Mouse (Mus musculus) lung, embryonic 14.5 days (tissue): ENCODE results near the gene Tmub2. TPM values are rescaled to one million over a fixed set of nuclear protein-coding genes. Genes with fewer than 3 reads are reported as not detected.
"Not testable (repeated sequence)": the region's sequence is repeated elsewhere in the genome, so short reads cannot be mapped to it uniquely, and the experiment has no call there.

ENCODE experiments used
- ATAC-seq: fragments of 200-750 bp; cut with Nextera tagmentation; 2 replicates; pipeline ENCODE4 v1.8.0; 2017; ENCODE audit warnings: mild to moderate bottlenecking, moderate TSS enrichment, moderate library complexity; ENCODE audit not compliant: insufficient read depth
- DNase-seq: peaks from one replicate; pipeline ENCODE4 v3.0.0-alpha.2; 2015
- H3K27ac ChIP-seq: fragments of 300-500 bp; sonication (generic); 2 replicates; pipeline ENCODE4 v1.5.1; 2014; ENCODE audit warnings: low read depth, mild to moderate bottlenecking, moderate library complexity
- H3K27me3 ChIP-seq: fragments of 300-500 bp; sonication (generic); 2 replicates; pipeline ENCODE4 v1.6.1; 2014; ENCODE audit warnings: low read length, control low read depth; ENCODE audit not compliant: insufficient read depth
- H3K36me3 ChIP-seq: fragments of 300-500 bp; sonication (generic); 2 replicates; pipeline ENCODE4 v1.6.1; 2014; ENCODE audit warnings: control low read depth; ENCODE audit not compliant: insufficient read depth
- H3K4me1 ChIP-seq: fragments of 300-500 bp; sonication (generic); 2 replicates; pipeline ENCODE4 v1.6.1; 2014; ENCODE audit warnings: antibody characterized with exemption, control low read depth; ENCODE audit not compliant: insufficient read depth
- H3K4me2 ChIP-seq: fragments of 300-500 bp; sonication (generic); 2 replicates; pipeline ENCODE4 v1.6.1; 2014; ENCODE audit warnings: mild to moderate bottlenecking
- H3K4me3 ChIP-seq: fragments of 300-500 bp; sonication (generic); 2 replicates; pipeline ENCODE4 v1.5.1; 2014; ENCODE audit warnings: low read depth, low read length
- H3K9ac ChIP-seq: fragments of 300-500 bp; sonication (generic); 2 replicates; pipeline ENCODE4 v1.6.1; 2014
- H3K9me3 ChIP-seq: fragments of 300-500 bp; sonication (generic); 2 replicates; pipeline ENCODE4 v1.6.1; 2016; ENCODE audit warnings: low read depth, low read length, control low read depth
- CTCF ChIP-seq: IDR thresholded peaks from 2 replicates; pipeline ENCODE4 v1.5.1; 2016; ENCODE audit warnings: antibody characterized with exemption, low read depth
- WGBS: fragments of 180-500 bp; shearing (Covaris S2); extraction: QIAGEN DNeasy Blood & Tissue Kit; methylation state at CpG from one replicate; pipeline ENCODE4 v1.1.7; 2014; 5-methylcytosine and 5-hydroxymethylcytosine counted together
- polyA plus RNA-seq: library from polyadenylated mRNA; unstranded; fragments of >200 nt; fragmentation: Nextera tagmentation; extraction: Ambion mirVana; gene quantifications from 2 replicates; pipeline ENCODE4 v1.2.1, GENCODE M21; 2014

Tmub2 gene
- polyA plus RNA-seq, 1 experiment from 2014 or later: 49.9 TPM

DNA sequence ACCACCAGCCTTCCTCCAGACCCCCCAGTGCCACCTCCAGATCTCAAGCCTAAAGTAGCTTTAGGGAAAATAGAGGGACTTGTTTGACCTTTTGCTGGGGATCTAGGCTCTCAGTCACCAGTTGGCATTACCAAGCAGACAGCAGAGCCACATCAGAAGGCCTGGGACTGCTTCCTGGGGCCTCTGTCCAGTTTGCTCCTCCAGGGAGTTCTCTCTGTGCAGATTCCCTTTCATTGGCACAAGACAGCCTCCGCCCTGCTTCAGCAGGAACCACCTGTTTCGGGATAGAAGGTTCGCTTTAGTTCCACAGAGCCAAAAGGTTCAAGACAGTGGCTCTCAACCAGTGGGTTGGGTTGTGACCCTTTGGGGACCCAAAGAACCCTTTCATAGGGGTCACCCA, 5.1 kb upstream of the Tmub2 start:
- WGBS: 89% methylated on average over 3 of the region's 3 CpGs
- no peaks in the 10 kb centered on the region for H3K36me3 ChIP-seq
- H3K9ac ChIP-seq: no peak overlapping the region
- H3K4me2 ChIP-seq: no peak overlapping the region
- H3K4me1 ChIP-seq: no peaks in the 10 kb centered on the region
- no peak overlapping the region for H3K27ac ChIP-seq
- no peak overlapping the region for H3K4me3 ChIP-seq
- no peaks in the 10 kb centered on the region for H3K27me3 ChIP-seq
- DNase-seq (no peak), ATAC-seq (no peak)
- TF ChIP-seq CTCF: no peak
- H3K9me3 ChIP-seq: no peaks in the 10 kb centered on the region

GRCm38 (mm10) chr11:102280267-102280666, 4.5 kb upstream of the Tmub2 start:
- H3K9ac ChIP-seq, H3K27me3 ChIP-seq, H3K4me1 ChIP-seq, DNase-seq, H3K4me2 ChIP-seq, H3K27ac ChIP-seq, H3K36me3 ChIP-seq, ATAC-seq, H3K9me3 ChIP-seq, H3K4me3 ChIP-seq: not testable (repeated sequence)
- 70% methylated on average over 6 of the region's 6 CpGs for WGBS

DNA sequence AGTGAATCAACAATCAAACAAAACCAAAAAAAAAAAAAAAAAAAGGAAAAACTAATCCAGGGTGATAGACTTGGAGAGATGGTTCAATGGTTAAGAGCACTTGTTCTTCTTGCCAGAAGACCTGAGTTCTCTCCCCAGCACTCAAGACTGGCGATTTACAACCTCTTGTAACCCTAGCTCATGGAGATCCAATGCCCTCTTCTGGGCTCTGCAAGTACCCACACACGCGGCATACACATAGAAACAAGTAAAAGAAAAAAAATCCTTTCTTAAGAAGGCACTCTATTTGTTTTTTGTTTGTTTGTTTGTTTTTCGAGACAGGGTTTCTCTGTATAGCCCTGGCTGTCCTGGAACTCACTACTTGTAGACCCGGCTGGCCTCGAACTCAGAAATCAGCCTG, 809 bp upstream of the Tmub2 start:
- H3K4me2 ChIP-seq: peak overlapping the region; percentile 70
- WGBS: 87% methylated on average over 6 of the region's 6 CpGs
- no peaks in the 10 kb centered on the region for H3K4me1 ChIP-seq
- peaks cover 19% of the 10 kb centered on the region for H3K36me3 ChIP-seq
- H3K27me3 ChIP-seq: no peaks in the 10 kb centered on the region
- ATAC-seq (no peak), DNase-seq (no peak)
- no peaks in the 10 kb centered on the region for H3K9me3 ChIP-seq
- H3K27ac ChIP-seq: no peak overlapping the region; the same call in 1 of the 2 replicates
- no peak overlapping the region for H3K9ac ChIP-seq
- TF ChIP-seq CTCF: 0 out of 2 replicates have a peak, but pooled peaks have one; percentile 4
- H3K4me3 ChIP-seq: no peak overlapping the region; the same call in 1 of the 2 replicates

DNA sequence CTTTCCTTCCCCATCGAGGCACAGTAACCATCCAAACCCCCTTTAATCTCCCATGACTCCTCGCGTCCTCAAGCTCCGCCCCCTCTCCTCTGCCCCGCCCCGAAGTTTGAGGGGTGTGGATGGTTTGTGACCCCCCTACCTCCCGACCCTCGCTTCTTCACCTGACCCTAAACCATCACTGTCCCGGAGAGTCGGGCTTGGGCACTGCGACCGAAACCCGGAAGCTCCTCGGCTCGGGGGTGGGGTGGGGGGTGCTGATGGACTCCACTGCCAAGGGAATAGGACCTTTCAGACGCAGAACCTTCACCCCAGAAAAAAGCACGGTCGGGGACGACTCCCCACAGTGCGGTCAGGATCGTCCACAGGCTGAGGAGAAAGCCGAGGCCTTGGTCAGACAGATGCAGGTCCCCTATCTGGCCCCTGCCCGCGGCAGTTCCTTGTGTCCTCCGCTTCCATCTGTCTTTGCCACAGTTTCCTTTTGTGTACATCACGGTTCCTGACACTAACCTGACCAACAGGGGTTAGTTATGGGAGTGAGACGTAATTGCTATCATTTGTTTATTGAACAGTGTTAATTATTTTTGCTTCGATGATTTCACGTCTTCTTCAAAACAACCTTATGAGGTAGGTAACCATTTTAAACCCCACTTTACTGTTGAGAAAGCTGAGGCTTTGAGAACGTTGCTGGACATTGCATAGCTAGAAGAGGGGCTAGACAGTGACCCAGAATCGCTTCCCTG, 534 bp downstream of the Tmub2 start:
- Histone ChIP-seq H3K27ac (peak overlapping the region; percentile 86), H3K9ac (peak overlapping the region; percentile 80), H3K4me3 (peak overlapping the region; percentile 66), H3K4me2 (peak overlapping the region; percentile 70), H3K36me3 (peaks cover 33% of the 10 kb centered on the region), H3K4me1 (no peaks in the 10 kb centered on the region), H3K9me3 (no peaks in the 10 kb centered on the region), H3K27me3 (no peaks in the 10 kb centered on the region)
- WGBS: 2% methylated on average over 31 of the region's 31 CpGs
- no peak for TF ChIP-seq CTCF
- ATAC-seq (peak; percentile 57), DNase-seq (peak; percentile 24)

DNA sequence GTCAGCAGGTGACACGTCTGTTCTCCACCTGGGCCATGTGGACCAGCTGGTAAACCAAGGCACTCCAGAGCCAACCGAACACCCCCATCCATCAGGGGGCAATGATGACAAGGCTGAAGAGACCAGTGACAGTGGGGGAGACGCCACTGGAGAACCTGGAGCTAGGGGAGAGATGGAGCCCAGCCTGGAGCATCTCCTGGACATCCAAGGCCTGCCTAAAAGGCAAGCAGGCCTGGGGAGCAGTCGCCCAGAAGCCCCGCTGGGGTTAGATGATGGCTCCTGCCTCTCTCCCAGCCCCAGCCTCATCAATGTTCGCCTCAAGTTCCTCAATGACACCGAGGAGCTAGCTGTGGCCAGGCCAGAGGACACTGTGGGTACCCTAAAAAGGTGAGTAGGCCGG, 2.8 kb downstream of the Tmub2 start:
- Histone ChIP-seq H3K4me3 (no peak overlapping the region), H3K27me3 (no peaks in the 10 kb centered on the region)

GRCm38 (mm10) chr11:102288027-102288804, 3.5 kb downstream of the Tmub2 start:
- ATAC-seq (no peak), DNase-seq (no peak)
- no peak overlapping the region for H3K9ac ChIP-seq
- H3K4me1 ChIP-seq: no peaks in the 10 kb centered on the region
- WGBS: 77% methylated on average over 8 of the region's 8 CpGs
- peak; percentile 19; the same call in 1 of the 2 replicates for TF ChIP-seq CTCF
- H3K27ac ChIP-seq: no peak overlapping the region
- H3K4me3 ChIP-seq: no peak overlapping the region
- H3K36me3 ChIP-seq: peaks cover 62% of the 10 kb centered on the region
- no peak overlapping the region for H3K4me2 ChIP-seq
- H3K9me3 ChIP-seq: no peaks in the 10 kb centered on the region
- H3K27me3 ChIP-seq: no peaks in the 10 kb centered on the region

More for the DNA sequence above, 2.8 kb downstream of the Tmub2 start:
- Histone ChIP-seq H3K36me3 (peaks cover 55% of the 10 kb centered on the region), H3K4me1 (no peaks in the 10 kb centered on the region), H3K9ac (no peak overlapping the region), H3K27ac (no peak overlapping the region), H3K4me2 (no peak overlapping the region), H3K9me3 (no peaks in the 10 kb centered on the region)
- no peak for TF ChIP-seq CTCF
- DNase-seq (no peak), ATAC-seq (no peak)
- WGBS: 84% methylated on average over 8 of the region's 8 CpGs

GRCm38 (mm10) chr11:102288913-102289312, 4.2 kb downstream of the Tmub2 start:
- H3K9me3 ChIP-seq: no peaks in the 10 kb centered on the region
- H3K4me1 ChIP-seq: no peaks in the 10 kb centered on the region
- no peak overlapping the region for H3K4me3 ChIP-seq
- H3K9ac ChIP-seq: no peak overlapping the region
- ATAC-seq (no peak), DNase-seq (no peak)
- H3K36me3 ChIP-seq: peaks cover 69% of the 10 kb centered on the region
- no peak for TF ChIP-seq CTCF
- no peaks in the 10 kb centered on the region for H3K27me3 ChIP-seq
- WGBS: 65% methylated on average over 2 of the region's 2 CpGs
- 0 out of 2 replicates have a peak overlapping the region, but pooled peaks have one; percentile 24 for H3K27ac ChIP-seq
- H3K4me2 ChIP-seq: no peak overlapping the region
